Mouse (Mus musculus) MEL (cell line): ENCODE measurements around the gene 4930523C07Rik. TPM values are rescaled to one million over a fixed set of nuclear protein-coding genes. Genes with fewer than 3 reads are reported as not detected.

ENCODE experiments used
- DNase-seq: peaks from one replicate; pipeline ENCODE4 v3.0.0; 2011; ENCODE audit warnings: low read depth, low spot score
- H3K27ac ChIP-seq: 2 replicates; pipeline ENCODE4 v1.5.1; 2012; ENCODE audit warnings: low read depth, mild to moderate bottlenecking, control low read depth, low read length, moderate library complexity; ENCODE audit not compliant: control insufficient read depth
- H3K27me3 ChIP-seq, 2 experiments: fragments of 150-350 bp in 1 of 2; sonication (generic) in 1 of 2; 2 replicates each; pipeline ENCODE4 v1.6.1; 2012; ENCODE audit warnings: low read length in 2 of 2, mild to moderate bottlenecking in 2 of 2, improper control_type of control experiment in 1 of 2, moderate library complexity in 1 of 2; ENCODE audit not compliant: insufficient read depth in 2 of 2, control insufficient read depth in 1 of 2
- H3K36me3 ChIP-seq, 2 experiments: 2 replicates each; pipeline ENCODE4 v1.6.1; 2012 to 2014; ENCODE audit warnings: low read length in 2 of 2, improper control_type of control experiment in 1 of 2, inconsistent platforms in 1 of 2, mild to moderate bottlenecking in 1 of 2; ENCODE audit not compliant: insufficient read depth in 2 of 2, control insufficient read depth in 1 of 2
- H3K4me1 ChIP-seq, 2 experiments: fragments of 150-350 bp in 1 of 2; sonication (generic) in 1 of 2; 2 replicates each; pipeline ENCODE4 v1.6.1; 2012; ENCODE audit warnings: low read length in 2 of 2, improper control_type of control experiment in 1 of 2, mild to moderate bottlenecking in 1 of 2; ENCODE audit not compliant: insufficient read depth in 2 of 2, control insufficient read depth in 1 of 2
- H3K4me3 ChIP-seq, 2 experiments: fragments of 150-350 bp in 1 of 2; sonication (generic) in 1 of 2; 2 replicates each; pipeline ENCODE4 v1.5.1; 2012; ENCODE audit warnings: low read depth in 2 of 2, low read length in 2 of 2, mild to moderate bottlenecking in 2 of 2, moderate library complexity in 2 of 2, control low read depth in 1 of 2, improper control_type of control experiment in 1 of 2; ENCODE audit not compliant: control insufficient read depth in 1 of 2, insufficient read depth in 1 of 2
- H3K79me2 ChIP-seq: 2 replicates; pipeline ENCODE4 v1.6.1; 2012; ENCODE audit warnings: mild to moderate bottlenecking, low read length, moderate library complexity; ENCODE audit not compliant: control insufficient read depth, poor library complexity, insufficient read depth
- H3K9ac ChIP-seq: 2 replicates; pipeline ENCODE4 v1.6.1; 2012; ENCODE audit warnings: low read depth, mild to moderate bottlenecking, control low read depth, low read length, moderate library complexity; ENCODE audit not compliant: control insufficient read depth, poor library complexity, severe bottlenecking
- H3K9me3 ChIP-seq: fragments of 150-350 bp; sonication (generic); replicated peaks from 2 replicates; pipeline ENCODE4 v1.6.1; 2012; ENCODE audit warnings: mild to moderate bottlenecking, low read length, improper control_type of control experiment, moderate library complexity; ENCODE audit not compliant: insufficient read depth
- BHLHE40 ChIP-seq: IDR thresholded peaks from 2 replicates; pipeline ENCODE4 v1.6.1; 2012; ENCODE audit warnings: low read depth, mild to moderate bottlenecking, inconsistent platforms, low read length, improper control_type of control experiment, borderline replicate concordance
- CHD1 ChIP-seq: IDR thresholded peaks from 2 replicates; pipeline ENCODE4 v1.6.1; 2012; ENCODE audit warnings: low read depth, mild to moderate bottlenecking, inconsistent platforms, low read length, improper control_type of control experiment
- CTCF ChIP-seq, 3 experiments: IDR thresholded peaks in 2 of 3; conservative IDR thresholded peaks in 1 of 3; 2 replicates each; pipeline ENCODE4 v1.5.1; 2011 to 2012; ENCODE audit warnings: low read length in 3 of 3, low read depth in 2 of 3, mild to moderate bottlenecking in 2 of 3, improper control_type of control experiment in 1 of 3, inconsistent platforms in 1 of 3, mixed read lengths in 1 of 3, moderate library complexity in 1 of 3; ENCODE audit not compliant: control insufficient read depth in 1 of 3, insufficient read depth in 1 of 3, poor library complexity in 1 of 3, severe bottlenecking in 1 of 3
- E2F4 ChIP-seq: IDR thresholded peaks from 2 replicates; pipeline ENCODE4 v1.6.1; 2011; ENCODE audit warnings: low read depth, low read length, improper control_type of control experiment, borderline replicate concordance
- EP300 ChIP-seq, 2 experiments: IDR thresholded peaks; 2 replicates each; pipeline ENCODE4 v1.6.1; 2011; ENCODE audit warnings: improper control_type of control experiment in 2 of 2, low read length in 2 of 2, low read depth in 1 of 2, mild to moderate bottlenecking in 1 of 2
- ETS1 ChIP-seq: IDR thresholded peaks from 2 replicates; pipeline ENCODE4 v1.6.1; 2012; ENCODE audit warnings: low read depth, mild to moderate bottlenecking, inconsistent platforms, low read length, improper control_type of control experiment, moderate library complexity
- HCFC1 ChIP-seq: IDR thresholded peaks from 2 replicates; pipeline ENCODE4 v1.6.1; 2012; ENCODE audit warnings: low read depth, mild to moderate bottlenecking, inconsistent platforms, low read length, improper control_type of control experiment, moderate library complexity
- MAZ ChIP-seq: IDR thresholded peaks from 2 replicates; pipeline ENCODE4 v1.6.1; 2012; ENCODE audit warnings: low read depth, mild to moderate bottlenecking, inconsistent platforms, low read length, improper control_type of control experiment
- MEF2A ChIP-seq: IDR thresholded peaks from 2 replicates; pipeline ENCODE4 v1.6.1; 2014; ENCODE audit warnings: low read depth, mild to moderate bottlenecking, inconsistent platforms, low read length, improper control_type of control experiment; ENCODE audit not compliant: poor library complexity, insufficient replicate concordance, severe bottlenecking; ENCODE audit errors: extremely low read depth
- MXI1 ChIP-seq: IDR thresholded peaks from 2 replicates; pipeline ENCODE4 v1.6.1; 2011; ENCODE audit warnings: mild to moderate bottlenecking, low read depth, low read length, improper control_type of control experiment
- MYC ChIP-seq: IDR thresholded peaks from 2 replicates; pipeline ENCODE4 v1.6.1; 2011; ENCODE audit warnings: low read depth, mild to moderate bottlenecking, low read length, improper control_type of control experiment, moderate library complexity
- NELFE ChIP-seq: IDR thresholded peaks from 2 replicates; pipeline ENCODE4 v1.6.1; 2011; ENCODE audit warnings: low read depth, low read length, improper control_type of control experiment
- NRF1 ChIP-seq: IDR thresholded peaks from 2 replicates; pipeline ENCODE4 v1.6.1; 2014; ENCODE audit warnings: low read depth, mild to moderate bottlenecking, inconsistent platforms, low read length, improper control_type of control experiment, moderate library complexity; ENCODE audit not compliant: poor library complexity, insufficient read depth, severe bottlenecking
- POLR2A ChIP-seq, 2 experiments: IDR thresholded peaks; 2 replicates each; pipeline ENCODE4 v1.6.1; 2011 to 2012; ENCODE audit warnings: low read length in 2 of 2, mild to moderate bottlenecking in 2 of 2, control low read depth in 1 of 2, improper control_type of control experiment in 1 of 2, low read depth in 1 of 2, moderate library complexity in 1 of 2; ENCODE audit not compliant: control insufficient read depth in 1 of 2, insufficient read depth in 1 of 2, poor library complexity in 1 of 2
- POLR2AphosphoS5 ChIP-seq: IDR thresholded peaks from 2 replicates; pipeline ENCODE4 v1.6.1; 2012; ENCODE audit warnings: low read depth, borderline replicate concordance, mild to moderate bottlenecking, inconsistent platforms, low read length, moderate library complexity, mixed read lengths
- SIN3A ChIP-seq: IDR thresholded peaks from 2 replicates; pipeline ENCODE4 v1.6.1; 2012; ENCODE audit warnings: low read length, improper control_type of control experiment, inconsistent platforms
- TAL1 ChIP-seq: IDR thresholded peaks from 2 replicates; pipeline ENCODE4 v1.6.1; 2012; ENCODE audit warnings: mild to moderate bottlenecking, inconsistent platforms, low read length, moderate library complexity, mixed read lengths
- TBP ChIP-seq: IDR thresholded peaks from 2 replicates; pipeline ENCODE4 v1.8.0; 2011; ENCODE audit warnings: low read depth, low read length, improper control_type of control experiment
- TCF12 ChIP-seq: IDR thresholded peaks from 2 replicates; pipeline ENCODE4 v1.6.1; 2014; ENCODE audit warnings: low read depth, mild to moderate bottlenecking, inconsistent platforms, low read length, improper control_type of control experiment, moderate library complexity
- USF2 ChIP-seq, 2 experiments: IDR thresholded peaks; 2 replicates each; pipeline ENCODE4 v1.6.1; 2011 to 2012; ENCODE audit warnings: improper control_type of control experiment in 2 of 2, low read length in 2 of 2, borderline replicate concordance in 1 of 2, inconsistent platforms in 1 of 2, low read depth in 1 of 2, mild to moderate bottlenecking in 1 of 2; ENCODE audit not compliant: insufficient read depth in 1 of 2
- ZC3H11A ChIP-seq: IDR thresholded peaks from 2 replicates; pipeline ENCODE4 v1.6.1; 2012; ENCODE audit warnings: low read depth, mild to moderate bottlenecking, inconsistent platforms, low read length, improper control_type of control experiment
- ZNF384 ChIP-seq: IDR thresholded peaks from 2 replicates; pipeline ENCODE4 v1.6.1; 2012; ENCODE audit warnings: low read depth, mild to moderate bottlenecking, inconsistent platforms, low read length, improper control_type of control experiment
- polyA plus RNA-seq, 2 experiments: library from polyadenylated mRNA; stranded (reverse) in 1 of 2; unstranded in 1 of 2; fragments of >175 nt in 1 of 2; fragments of >200 nt in 1 of 2; gene quantifications; 2 replicates each; pipeline versions ENCODE4 v1.2.1 to v1.2.4; 2012; ENCODE audit warnings: low replicate concordance in 2 of 2, low read depth in 1 of 2; ENCODE audit not compliant: insufficient read length in 2 of 2, insufficient read depth in 1 of 2, missing spikeins in 1 of 2
- total RNA-seq: library from RNA; depleted of rRNA; stranded (reverse); fragments of 300-350 nt; gene quantifications from 2 replicates; pipeline ENCODE4 v1.2.3, GENCODE M21; 2012

4930523C07Rik gene
- total and polyA plus RNA-seq, 3 experiments: not detected

- Histone ChIP-seq H3K4me1 (no peaks in the 10 kb centered on the region), H3K27ac (no peak overlapping the region), H3K36me3 (peaks cover 0 to 2% of the 10 kb centered on the region in 2 experiments; a peak in 2 of 4 replicates), H3K9me3 (no peaks in the 10 kb centered on the region), H3K79me2 (no peaks in the 10 kb centered on the region), H3K27me3 (no peaks in the 10 kb centered on the region), H3K9ac (no peak overlapping the region), H3K4me3 (no peak overlapping the region)
- no peak for TF ChIP-seq MAZ
- TF ChIP-seq SIN3A: no peak
- no peak for TF ChIP-seq ZC3H11A
- TF ChIP-seq CTCF (IDR thresholded peaks at IDR 0.05 in 2 of 3, conservative IDR thresholded peaks at IDR 0.05 in 1 of 3; ENCODE audit: control insufficient read depth in 1 of 3, insufficient read depth in 1 of 3, low read depth in 2 of 3, low read length in 3 of 3, poor library complexity in 1 of 3, severe bottlenecking in 1 of 3): no peak
- no peak for TF ChIP-seq EP300 (IDR thresholded peaks at IDR 0.05; ENCODE audit: low read depth in 1 of 2, low read length in 2 of 2)
- TF ChIP-seq HCFC1: no peak
- TF ChIP-seq CHD1: no peak
- TF ChIP-seq ZNF384: no peak
- TF ChIP-seq MXI1: no peak
- no peak for TF ChIP-seq MYC
- no peak for TF ChIP-seq NELFE
- no peak for TF ChIP-seq USF2 (IDR thresholded peaks at IDR 0.05; ENCODE audit: borderline replicate concordance in 1 of 2, insufficient read depth in 1 of 2, low read depth in 1 of 2, low read length in 2 of 2)
- DNase-seq: no peak
These were observed 15.7 kb downstream of the 4930523C07Rik start for GRCm38 (mm10) chr1:160059908-160060307.

- H3K79me2 ChIP-seq: no peaks in the 10 kb centered on the region
- no peaks in the 10 kb centered on the region for H3K4me1 ChIP-seq
- peaks cover 0 to 2% of the 10 kb centered on the region in 2 experiments; a peak in 2 of 4 replicates for H3K36me3 ChIP-seq
- DNase-seq: no peak
- no peak overlapping the region for H3K27ac ChIP-seq
- H3K9ac ChIP-seq: no peak overlapping the region
- no peak overlapping the region for H3K4me3 ChIP-seq
- H3K27me3 ChIP-seq: no peaks in the 10 kb centered on the region
- no peaks in the 10 kb centered on the region for H3K9me3 ChIP-seq
- no peak for TF ChIP-seq CHD1
- TF ChIP-seq ZNF384: no peak
- TF ChIP-seq E2F4: no peak
- TF ChIP-seq TBP: no peak
- no peak for TF ChIP-seq ETS1
- no peak for TF ChIP-seq POLR2A (IDR thresholded peaks at IDR 0.05; ENCODE audit: control insufficient read depth in 1 of 2, insufficient read depth in 1 of 2, low read depth in 1 of 2, low read length in 2 of 2, poor library complexity in 1 of 2)
- no peak for TF ChIP-seq CTCF (IDR thresholded peaks at IDR 0.05 in 2 of 3, conservative IDR thresholded peaks at IDR 0.05 in 1 of 3; ENCODE audit: control insufficient read depth in 1 of 3, insufficient read depth in 1 of 3, low read depth in 2 of 3, low read length in 3 of 3, poor library complexity in 1 of 3, severe bottlenecking in 1 of 3)
- TF ChIP-seq MEF2A: no peak
- TF ChIP-seq TAL1: no peak
- TF ChIP-seq TCF12: no peak
- TF ChIP-seq POLR2AphosphoS5: no peak
- TF ChIP-seq MYC: no peak
- no peak for TF ChIP-seq NRF1
- no peak for TF ChIP-seq USF2 (IDR thresholded peaks at IDR 0.05; ENCODE audit: borderline replicate concordance in 1 of 2, insufficient read depth in 1 of 2, low read depth in 1 of 2, low read length in 2 of 2)
- no peak for TF ChIP-seq BHLHE40
These were observed 16.4 kb downstream of the 4930523C07Rik start for GRCm38 (mm10) chr1:160060542-160060941.
